Mouse (Mus musculus): ENCODE measurements around the gene Slc16a10.
A peak's percentile ranks its signal among the peaks of the same experiment; 100 is the strongest.

The Slc16a10 gene

DNA sequence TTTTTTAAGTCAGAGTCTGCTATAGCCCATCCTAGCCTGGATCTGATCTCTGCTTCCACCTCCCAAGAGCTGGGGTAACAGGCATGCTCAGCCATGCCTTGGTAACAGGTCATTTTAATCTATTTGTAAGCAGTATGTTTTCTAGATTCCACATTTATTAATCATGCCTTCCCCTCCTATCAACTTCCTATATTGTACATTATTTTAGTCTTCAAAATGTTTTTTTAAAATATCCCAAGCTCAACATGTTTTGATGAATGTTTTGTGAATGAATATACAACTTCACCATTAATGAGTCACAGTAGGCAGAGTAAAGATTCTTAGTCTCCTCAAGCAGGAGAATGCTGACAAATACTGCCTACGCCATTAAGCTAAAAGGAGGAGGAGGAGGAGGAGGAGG, 75.0 kb downstream of the Slc16a10 start:
- DNase-seq, result no peak

DNA sequence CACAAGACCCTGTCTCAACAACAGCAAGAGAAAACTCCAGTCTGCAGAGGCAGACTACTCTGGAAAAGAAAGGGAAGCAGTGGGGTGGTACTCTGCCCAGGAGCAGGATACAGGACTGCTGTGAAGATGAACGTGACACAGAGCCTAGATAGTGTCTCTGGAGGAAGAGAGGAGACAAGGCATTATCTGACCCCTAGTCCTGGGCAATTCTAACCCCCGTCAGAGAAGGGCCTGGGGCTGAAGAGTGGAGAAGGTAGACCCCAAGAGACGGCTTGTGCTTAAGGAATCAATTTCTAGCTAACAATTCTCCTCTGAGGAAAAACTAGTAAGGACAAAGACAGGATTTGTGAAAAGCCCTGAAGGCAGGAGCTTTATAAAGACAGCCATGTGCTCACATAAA, 76.7 kb downstream of the Slc16a10 start:
- no peak for DNase-seq

DNA sequence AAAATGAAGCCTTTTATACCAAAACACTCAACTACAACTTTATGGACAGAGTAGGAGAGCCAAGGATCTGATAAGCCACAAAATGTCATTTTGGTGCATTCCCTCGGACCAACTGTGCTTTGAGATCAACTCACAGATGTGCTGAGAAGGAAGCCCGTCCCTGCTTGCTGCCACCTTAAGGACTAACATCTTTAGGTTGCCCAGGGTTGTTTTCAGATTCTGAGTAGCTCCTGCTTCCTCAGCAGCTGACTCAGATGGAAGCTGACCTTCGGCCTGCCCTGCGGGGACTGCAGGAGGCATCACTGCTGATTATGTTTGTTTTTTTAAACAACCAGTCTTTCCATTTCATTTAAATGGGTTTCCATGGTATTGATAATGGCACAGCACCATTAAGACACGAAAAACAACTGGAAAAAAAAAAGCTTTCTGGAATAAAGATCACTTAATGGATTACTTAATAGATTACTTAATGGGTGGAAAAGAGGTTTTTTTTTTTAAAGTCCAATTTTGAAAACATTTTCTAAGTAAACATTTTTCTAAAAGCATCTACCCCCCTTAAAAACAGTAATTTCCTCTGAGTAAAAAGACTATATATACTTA, 78.7 kb downstream of the Slc16a10 start:
- DNase-seq, result no peak

DNA sequence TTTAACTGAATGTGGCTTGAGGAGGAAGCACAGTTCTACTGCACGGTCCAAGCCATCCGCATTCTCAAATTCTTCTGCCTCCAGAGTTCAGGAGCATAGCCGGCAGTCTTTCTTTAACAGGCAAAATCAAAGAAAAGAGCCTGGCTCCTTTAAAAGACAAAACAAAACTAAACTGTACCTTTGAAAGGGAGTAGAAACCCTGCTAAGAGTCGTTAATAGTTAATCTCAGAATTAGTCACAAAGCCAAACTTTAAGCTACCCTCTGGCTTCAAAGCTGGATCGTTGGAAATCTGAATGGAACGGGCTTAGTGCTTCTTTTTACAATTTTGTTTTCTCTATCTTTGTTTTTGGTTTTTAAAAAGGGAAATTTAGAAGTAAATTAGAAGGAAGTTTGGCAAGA, 79.2 kb downstream of the Slc16a10 start:
- DNase-seq, result no peak

DNA sequence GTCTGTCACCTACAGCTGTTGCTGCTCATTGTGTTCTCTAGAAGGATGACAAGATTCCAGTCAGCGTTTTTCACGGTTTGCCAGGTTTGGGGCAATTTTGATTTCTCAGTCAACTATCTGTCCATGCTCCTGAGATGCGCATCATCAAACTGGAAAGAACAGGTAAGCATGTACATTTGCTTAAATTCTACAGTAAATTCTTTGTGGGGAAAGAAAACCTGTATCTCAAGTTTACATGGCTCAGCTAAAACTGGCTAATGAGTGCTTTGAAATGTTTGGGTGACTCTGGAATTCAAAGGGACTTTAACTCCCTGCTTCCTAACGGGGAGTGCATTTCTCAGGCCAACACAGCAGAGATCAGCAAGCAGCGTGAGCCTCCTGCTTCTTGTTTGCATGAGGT, 80.1 kb downstream of the Slc16a10 start:
- DNase-seq, result no peak

DNA sequence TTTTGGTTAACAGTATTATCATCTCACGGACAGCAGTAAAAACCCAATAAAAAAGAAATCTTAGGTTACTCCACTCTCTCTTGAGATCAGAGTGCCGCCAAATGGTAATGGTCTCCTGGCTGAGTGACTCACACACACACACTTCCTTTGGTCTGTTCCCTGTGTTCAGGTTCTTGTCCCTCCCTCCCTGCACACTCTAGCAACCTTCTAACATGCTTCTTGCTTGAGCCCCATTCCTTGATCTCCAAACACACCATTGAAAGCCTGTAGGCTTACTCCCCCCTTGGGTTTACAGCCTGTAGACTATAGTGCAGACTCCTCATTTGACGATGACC, 83.3 kb downstream of the Slc16a10 start:
- DNase-seq, result no peak

DNA sequence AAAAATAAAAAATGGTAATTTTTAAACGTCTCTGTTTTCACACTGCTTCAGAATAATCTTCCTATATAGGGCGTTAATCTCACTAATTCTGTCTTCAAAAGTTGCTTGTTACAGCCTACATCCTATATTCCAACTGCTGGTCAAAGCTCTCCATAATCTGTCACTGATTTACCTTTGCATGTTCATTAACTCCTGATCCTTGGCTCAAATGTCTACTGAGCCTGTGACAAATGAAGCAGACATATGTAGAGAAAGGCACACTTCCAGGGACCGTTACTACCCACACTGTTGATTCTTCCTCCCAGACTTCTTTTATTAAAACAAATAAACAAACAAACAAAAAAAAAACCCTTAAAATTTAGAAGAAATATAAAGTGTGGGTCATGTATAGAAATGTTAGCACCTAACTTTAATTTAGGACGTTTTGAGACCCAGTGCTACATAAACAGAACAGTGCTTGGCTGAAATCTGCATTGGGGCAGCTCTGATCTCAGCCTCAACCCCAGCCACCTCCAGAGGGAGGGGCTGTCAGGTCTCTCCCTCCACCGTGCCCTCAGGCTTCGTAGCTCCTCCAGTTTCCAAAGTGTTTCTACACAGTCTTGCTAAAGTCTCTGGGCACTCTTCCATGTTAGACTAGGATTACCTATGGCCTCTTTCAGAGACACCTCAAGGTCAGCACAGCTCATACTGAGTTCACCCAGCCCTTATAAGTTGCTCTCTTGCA, 83.8 kb downstream of the Slc16a10 start:
- DNase-seq, result no peak

DNA sequence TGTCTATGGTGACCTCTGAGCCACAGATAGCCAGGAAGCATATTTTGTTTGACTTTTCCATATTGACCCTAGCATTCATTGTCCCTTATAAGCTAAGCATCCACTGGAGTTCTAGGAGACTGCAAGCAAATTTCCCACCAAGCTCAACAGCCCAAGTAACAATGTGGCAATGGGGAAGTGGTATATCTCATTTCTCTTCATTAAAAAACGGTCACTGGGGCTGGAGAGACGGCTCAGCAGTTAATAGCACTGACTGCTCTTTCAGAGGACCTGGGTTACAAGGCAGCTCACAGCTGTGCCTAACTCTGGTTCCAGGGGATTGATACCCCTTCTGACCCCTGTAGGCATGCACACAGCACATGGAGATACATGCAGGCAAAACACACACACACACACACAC, 84.4 kb downstream of the Slc16a10 start:
- no peak for DNase-seq

DNA sequence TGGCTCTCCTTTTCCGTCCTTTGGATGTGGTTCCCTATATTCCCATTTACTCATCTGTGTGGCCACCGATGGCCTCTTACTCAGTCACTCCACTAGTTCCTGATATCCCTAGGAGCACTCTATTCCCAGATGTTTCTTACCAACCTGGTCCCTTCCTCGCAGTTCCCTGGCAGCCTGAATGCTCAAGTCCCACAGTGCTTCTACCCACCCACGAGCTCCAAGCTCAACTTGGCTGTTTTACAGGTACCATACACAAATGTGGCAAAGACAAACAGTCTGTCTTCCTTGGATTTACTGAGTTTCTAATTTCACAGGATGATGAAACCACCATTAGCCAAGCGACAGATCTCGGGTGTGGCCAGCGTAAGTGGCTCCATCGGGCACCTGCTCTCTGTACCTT, 87.6 kb downstream of the Slc16a10 start:
- DNase-seq, result no peak

DNA sequence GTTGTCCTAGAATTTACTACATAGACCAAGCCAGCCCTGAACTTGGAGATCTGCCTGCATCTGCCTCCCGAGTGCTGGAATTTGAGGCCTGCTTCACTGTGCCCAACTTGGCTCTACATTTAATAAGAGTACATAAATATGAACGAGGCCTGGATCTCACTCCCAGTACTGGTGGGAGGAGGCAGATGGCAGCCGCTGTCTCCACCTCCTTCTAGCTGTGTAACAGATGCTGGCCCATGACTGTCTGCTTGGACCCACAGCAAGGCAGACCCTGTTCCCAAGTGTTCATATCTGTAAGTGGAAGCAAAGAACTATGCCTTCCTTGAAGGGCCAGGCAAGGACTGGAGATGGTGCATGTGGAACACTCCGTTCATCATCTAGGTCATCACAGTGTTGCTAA, 88.2 kb downstream of the Slc16a10 start:
- no peak for DNase-seq

DNA sequence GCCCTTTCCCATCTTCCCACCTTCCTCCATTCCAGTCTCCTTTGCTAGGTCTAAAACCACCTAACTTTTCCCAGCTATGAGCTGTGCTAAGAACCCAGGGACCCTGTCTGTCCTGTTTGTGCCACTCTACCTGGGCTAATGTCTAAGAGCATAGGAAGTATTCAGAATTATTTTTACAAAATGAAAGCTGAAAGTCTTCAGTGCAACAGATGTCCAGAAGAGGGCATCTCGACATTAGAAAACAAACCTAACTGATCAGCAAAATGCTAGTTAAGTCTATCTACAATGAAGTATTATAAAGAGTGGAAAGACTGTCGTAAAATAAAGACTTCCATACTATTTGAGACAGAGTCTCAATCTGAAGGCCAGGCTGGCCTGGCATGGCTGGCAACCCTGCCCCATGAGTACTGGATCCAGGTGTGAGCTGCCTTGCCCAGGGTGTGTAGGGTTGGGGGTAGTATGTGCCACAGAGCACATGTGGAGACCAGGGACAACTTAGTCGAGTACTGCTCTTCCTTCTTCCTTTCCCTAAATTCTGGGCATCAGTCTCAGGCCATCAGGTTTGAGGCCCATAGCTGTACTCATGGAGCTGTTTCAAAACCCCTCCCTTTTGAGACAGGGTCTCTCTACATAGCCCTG, 88.7 kb downstream of the Slc16a10 start:
- peak; percentile 48 to 64 for DNase-seq

DNA sequence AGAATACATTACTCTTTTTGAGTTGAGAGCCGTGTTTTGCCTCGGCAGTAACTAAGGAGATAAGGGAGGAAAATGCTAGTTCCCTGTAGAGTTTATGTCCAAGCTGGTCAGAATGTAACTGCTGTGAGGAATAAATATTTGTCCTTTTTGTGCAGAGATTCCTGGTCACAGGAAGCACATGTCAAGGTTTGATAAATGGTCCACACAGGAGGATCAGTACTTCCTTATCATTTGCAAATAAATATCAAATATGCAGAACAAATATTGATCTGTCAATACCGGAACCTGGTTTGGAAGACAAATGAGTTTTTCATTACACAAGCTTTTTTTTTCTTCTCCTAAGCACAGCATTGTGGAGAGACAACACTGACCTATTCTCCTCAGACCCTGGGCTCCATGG, 90.1 kb downstream of the Slc16a10 start:
- DNase-seq, result no peak

DNA sequence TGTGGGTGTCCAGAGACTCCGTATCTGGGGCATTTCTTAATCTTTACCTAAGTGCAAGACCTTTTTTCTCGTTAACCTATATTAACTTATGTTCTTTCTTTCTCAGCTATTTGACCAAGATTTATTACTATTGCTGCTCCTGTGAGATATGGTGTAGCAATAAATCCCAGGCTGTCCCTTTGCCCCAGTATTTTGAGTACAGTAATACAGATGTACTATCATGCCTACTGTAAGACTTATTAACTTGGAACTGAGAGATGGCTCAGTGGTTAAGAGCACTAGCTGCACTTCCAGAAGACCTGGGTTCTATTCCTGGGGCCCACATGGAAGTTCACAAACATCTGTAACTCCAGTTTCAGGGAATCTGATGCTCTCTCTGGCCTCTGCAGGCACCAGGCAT, 91.3 kb downstream of the Slc16a10 start:
- no peak for DNase-seq

DNA sequence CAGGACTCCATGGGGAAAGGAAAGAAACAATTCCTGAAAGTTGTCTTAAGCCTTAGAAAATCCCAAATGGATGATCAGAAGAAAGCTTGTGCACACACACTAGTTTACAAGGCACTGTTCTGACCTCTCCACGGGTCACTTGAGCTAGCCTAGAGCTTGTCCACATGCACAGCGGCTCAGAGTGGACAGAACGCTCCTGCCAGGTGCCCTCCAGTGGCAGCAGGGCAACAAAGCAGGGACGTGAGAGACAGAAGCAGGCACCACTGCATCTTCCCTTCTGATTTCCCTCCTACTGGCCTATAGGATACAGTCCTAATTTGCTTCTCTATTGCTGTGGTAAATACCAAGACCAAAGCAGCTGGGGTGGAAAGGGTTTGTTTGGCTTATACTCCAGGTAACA, 100.7 kb downstream of the Slc16a10 start:
- peak in 1 of 2 experiments; percentile 32 for DNase-seq

DNA sequence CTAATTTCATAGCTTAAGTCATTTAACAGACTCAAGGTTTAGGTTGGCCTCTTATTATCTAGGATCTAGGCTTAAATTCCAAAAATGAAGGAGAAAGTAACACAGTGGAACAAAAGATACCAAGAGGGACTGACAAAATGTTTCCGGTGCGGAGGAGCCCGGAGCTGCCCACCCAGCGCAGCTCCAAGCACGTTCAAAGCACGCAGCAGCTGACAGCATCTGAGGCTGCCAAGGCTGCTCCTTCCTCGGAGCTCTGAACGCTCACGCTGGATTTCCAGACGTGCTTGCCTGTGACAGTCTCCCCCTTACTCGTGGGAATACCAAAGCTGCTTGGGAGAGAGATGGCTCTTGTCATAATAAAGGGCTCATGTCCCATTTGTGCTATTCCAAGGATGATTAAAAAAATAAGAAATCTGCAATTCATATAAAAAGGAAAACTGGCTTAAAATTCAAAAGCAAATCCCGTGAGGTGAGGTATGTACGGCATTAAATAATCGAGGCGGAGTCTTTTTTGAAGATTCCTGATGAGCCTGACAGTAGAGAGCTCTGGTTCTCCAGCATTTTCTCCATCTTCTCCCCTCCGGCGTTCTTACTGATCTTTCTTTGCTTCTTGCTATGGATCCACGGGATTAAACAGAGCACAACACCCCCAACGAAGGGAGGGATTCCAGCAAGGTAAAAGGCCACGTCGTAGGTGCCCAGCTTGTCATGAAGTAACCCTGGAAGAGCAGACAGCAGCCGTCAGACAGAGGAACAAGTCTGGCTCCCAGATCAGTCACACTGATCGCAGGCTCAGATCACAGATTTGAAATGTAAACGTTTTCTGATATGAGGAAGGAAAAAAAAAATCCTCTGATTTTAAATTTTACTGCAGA, 105.1 kb downstream of the Slc16a10 start:
- DNase-seq, result peak; percentile 46 to 61

DNA sequence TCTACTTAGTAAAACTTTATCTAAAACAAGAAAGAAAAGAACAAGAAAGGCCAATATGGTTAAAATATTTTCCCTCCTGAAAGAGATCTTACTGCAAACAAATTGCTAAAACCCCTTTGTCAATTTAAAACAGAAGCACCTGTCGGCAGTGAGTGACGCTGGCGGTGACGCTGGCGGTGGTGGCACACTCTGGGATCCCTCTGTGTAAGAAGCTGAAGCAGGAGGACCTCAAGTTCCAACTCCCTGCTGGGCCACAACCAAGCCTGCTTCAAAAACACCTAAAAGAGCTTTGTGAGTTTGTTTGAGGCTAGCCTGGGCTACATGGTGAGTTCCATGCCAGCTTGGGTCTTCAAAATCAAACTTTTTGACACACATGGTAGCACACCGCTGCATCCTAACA, 107.1 kb downstream of the Slc16a10 start:
- no peak for DNase-seq

DNA sequence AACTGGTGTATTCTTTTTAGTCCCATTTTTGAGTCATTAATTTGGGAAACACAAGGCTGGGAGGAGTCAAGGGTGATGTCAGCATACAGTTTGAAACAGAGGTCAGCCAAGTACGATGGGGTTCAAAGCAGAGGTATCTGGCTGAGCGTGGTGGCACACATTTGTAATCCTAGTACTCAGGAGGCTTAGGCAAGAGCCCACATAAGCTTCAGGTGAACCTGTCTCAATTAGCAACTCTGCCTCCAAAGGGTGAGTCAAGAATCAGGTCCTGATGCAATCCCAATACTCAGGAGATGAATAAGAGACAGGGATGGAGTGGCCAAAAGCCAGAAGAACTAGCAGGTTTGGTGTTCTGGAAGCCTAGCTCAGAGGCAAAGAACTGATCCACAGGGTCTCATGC, 109.2 kb downstream of the Slc16a10 start:
- DNase-seq, result no peak

DNA sequence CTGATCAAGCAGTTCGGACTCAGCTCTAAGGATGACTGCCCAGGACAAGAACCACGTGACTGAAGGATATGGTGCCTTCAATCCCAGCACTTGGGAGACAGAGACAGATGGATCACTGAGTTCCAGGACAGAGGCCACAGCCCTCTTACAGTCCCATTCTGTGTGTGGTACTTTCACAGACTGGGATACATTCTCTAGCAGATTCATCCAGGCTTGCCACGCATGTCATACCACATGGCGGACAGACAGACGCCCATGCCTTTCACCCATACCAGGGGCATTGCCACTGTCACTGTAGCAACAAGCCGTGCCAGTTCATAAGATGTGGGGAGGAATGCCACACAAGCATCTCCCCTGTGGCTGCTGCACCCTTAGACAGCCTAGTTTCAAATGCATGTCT, 111.3 kb downstream of the Slc16a10 start:
- DNase-seq, result no peak

DNA sequence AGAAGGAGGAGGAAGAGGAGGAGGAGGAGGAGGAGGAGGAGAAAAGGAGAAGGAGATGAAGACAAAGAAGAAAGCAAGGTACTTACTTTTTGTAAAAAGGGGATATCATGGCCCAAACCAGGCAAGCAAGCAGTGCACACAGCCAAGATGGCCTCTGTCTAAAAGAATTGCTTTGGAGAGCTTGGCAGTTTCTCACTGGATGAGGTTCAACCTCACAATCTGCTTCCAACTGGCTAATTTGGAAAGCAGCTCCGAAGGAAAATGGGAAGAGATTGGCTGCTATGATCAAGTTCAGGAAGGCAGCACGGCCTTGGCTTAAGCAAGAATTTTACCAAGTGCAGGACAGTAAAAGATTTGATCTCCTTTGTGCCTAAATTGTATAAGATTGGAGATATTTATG, 112.4 kb downstream of the Slc16a10 start:
- DNase-seq, result peak; percentile 54 to 67

DNA sequence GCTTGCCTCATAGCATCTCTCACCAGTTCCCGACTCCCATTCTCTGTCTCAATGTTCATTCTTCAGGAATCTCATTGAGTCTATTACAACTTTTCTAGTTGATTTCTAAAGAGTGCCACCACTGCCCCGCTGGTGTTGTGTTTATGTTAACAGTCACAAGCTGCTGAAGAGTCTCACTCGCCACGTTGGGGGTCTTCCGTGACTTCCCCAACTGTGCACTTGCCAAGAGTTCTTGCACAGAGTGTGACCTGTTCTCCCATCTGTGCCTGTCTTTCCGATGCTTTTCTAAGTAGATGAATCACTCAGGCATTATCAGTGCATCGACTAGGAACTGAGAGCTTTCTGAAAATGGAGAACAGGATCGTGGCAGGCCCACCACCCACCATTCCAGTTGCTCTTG, 114.0 kb downstream of the Slc16a10 start:
- peak; percentile 51 to 54 for DNase-seq

DNA sequence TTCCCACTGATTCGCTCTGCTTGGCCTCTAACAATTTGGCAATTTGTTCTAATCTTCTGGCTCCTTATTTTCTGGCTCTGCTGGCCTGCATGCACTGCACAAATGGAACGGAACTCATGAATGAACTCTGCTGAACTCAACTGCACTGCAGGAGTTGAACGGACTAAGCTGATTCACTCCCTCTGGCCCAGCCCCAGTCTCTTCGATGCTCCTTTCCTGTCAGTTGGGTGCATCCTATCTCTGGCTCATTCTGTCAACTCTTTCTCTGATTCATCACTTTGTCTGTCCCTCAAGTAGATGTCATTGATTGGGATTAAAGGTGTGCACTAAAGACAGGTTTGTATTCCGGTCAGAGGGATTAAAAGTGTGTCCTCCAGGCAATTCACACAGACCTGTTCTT, 115.5 kb downstream of the Slc16a10 start:
- DNase-seq, result no peak

DNA sequence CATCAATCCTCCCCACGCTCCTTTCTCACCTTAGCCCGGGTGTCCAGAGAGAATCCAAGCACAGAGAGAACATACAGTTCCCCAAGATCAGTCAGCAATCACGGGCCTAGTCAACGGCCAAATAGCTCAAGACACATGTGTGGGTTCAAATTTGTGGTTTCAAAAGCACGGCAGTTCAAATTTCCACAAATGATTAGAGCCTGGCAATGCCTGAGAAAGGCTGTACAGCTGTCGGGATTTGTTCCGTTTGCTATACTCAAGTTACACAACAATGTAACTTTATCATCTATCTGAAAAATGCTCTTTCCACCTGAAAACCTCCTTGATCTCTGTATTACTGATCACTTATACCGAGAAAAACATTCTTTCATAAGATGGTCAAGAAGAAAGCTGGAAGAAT, 116.5 kb downstream of the Slc16a10 start:
- no peak for DNase-seq
